Mouse (Mus musculus): ENCODE data around the gene Ctxn2.
"Not testable (repeated sequence)": the region's sequence is repeated elsewhere in the genome, so short reads cannot be mapped to it uniquely, and the experiment has no call there.

Gene Ctxn2

GRCm38 (mm10) chr2:125135903-125136811 lies at the start of gene Ctxn2:
Gene Ctxn2 (plus strand): TSS chr2:125136692.
- DNase-seq (ENCODE audit: low spot score in 2 of 2) = peak; percentile 52 to 65

GRCm38 (mm10) chr2:125088757-125089156 lies 47.7 kb upstream of the Ctxn2 start:
- no peak for DNase-seq (ENCODE audit: low spot score in 2 of 2)

DNA sequence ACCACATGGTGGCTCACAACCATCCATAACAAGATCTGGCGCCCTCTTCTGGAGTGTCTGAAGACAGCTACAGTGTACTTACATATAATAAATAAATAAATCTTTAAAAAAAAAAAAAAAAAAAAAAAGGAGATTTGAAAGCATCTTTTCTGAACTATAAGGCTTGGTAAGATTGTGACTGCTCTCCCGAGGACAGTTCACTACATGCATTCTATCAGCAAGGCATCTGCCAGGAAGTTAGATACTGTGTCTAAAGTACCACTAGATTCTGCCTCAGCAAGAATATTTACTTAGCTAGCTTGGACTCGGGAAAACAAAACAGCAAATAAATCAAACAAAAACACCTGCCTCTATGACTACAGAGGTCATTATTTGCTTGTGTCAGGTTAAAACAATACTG lies 44.4 kb upstream of the Ctxn2 start:
- not testable (repeated sequence) for DNase-seq (ENCODE audit: low spot score in 2 of 2)

DNA sequence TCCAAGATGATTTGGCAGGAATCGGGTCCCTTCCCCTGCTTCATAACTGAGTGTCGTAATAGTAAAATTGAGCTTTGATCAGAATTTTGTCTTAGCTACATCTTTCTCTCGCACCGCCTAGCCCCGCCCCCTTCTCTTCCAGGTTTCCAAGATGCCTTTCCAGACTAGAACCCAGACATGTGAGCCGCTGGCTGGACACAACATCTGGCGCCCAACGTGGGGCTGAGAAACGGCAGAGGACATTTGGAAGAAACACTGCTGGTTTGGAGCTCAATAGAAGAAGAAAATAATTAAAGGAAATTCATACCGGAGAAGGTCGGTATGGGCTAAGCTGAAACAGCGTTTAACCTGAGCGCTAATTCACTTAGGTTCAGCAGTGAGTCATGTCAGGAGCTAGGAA lies 32.0 kb upstream of the Ctxn2 start:
- DNase-seq (ENCODE audit: low spot score in 2 of 2) = not testable (repeated sequence)

GRCm38 (mm10) chr2:125106536-125106935 lies 30.0 kb upstream of the Ctxn2 start:
- not testable (repeated sequence) for DNase-seq (ENCODE audit: low spot score in 2 of 2)

DNA sequence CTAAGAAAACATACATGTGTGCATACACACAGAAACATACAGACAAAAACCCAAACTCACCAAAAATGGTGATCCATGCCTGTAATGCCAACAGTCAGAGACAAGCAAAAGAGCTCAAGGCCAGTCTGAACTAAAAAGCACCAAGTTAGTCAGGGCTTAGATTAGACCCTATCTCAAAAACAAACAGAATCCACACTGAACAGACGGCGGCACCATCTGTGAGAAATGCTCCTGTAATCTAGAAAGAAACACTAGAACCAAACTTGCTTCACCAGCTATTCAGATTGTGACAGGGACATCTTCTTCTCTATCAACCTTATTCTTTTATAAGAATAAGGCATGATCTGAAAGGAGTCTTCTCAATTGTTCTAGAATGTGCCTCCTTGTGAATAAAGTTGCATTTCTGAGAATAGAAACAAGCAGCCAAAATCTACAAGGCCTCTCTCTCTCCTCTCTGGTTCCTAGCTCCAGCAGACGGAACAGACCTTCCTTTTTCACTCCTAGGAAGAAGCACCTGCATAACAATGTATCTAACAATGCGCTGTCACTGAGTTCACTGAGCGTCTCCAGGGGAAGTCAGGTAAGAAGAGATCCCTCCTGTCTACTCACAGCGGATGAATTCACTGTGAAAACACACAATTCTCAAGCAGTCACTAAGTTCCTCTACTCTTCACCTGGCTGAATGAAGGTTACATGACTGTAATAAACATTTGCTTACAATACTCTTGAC lies 16.9 kb upstream of the Ctxn2 start:
- DNase-seq (ENCODE audit: low spot score in 2 of 2) = no peak

GRCm38 (mm10) chr2:125122288-125122623 lies 14.2 kb upstream of the Ctxn2 start:
- DNase-seq (ENCODE audit: low spot score in 2 of 2) = no peak

GRCm38 (mm10) chr2:125122624-125123476 lies 13.6 kb upstream of the Ctxn2 start:
- DNase-seq (ENCODE audit: low spot score in 2 of 2) = peak; percentile 20 to 44

- peak; percentile 55 to 74 for DNase-seq (ENCODE audit: low spot score in 2 of 2)
Measured at GRCm38 (mm10) chr2:125123477-125123852, 13.0 kb upstream of the Ctxn2 start, which contains the start of gene Myef2. Gene Myef2 (minus strand): TSS chr2:125123661.

DNA sequence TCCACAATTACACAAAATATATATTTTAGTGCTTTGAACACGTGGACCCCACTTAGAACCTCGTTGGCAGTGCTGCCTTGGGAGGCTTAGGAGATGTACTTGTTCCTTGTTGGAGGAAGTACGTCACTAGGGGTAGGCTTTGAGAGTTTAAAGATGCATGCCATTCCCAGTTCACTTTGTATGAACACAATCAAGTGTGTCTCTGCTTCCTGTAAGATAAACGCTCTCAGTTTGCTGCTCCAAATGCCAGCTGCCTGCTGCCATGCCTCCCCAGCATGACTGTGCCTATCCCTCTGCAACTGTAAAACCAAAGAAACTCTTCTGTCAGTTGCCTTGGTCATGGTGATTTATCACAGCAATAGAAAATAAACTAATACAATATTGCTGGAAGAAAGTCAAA lies 10.7 kb upstream of the Ctxn2 start:
- DNase-seq (ENCODE audit: low spot score in 2 of 2) = no peak

GRCm38 (mm10) chr2:125126792-125127191 lies 9.7 kb upstream of the Ctxn2 start:
- no peak for DNase-seq (ENCODE audit: low spot score in 2 of 2)

DNA sequence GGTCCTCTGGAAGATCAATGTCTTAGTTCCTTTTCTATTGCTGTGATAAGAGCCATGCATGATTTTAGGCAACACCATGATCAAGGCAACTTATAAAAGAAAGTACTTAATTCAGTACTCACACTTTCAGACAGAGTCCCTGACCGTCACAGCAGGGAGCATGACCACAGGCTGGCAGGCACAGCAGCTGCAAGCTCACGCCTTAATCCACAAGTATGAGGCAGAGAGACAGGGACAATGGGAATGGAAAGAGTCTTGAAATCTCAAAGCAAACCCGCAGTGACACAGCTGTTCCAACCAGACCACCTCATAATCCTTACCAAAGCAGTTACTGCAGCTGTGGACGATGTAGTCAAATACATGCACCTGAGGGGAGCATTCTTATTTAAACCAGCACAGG lies 2.4 kb upstream of the Ctxn2 start:
- DNase-seq (ENCODE audit: low spot score in 2 of 2) = no peak

DNA sequence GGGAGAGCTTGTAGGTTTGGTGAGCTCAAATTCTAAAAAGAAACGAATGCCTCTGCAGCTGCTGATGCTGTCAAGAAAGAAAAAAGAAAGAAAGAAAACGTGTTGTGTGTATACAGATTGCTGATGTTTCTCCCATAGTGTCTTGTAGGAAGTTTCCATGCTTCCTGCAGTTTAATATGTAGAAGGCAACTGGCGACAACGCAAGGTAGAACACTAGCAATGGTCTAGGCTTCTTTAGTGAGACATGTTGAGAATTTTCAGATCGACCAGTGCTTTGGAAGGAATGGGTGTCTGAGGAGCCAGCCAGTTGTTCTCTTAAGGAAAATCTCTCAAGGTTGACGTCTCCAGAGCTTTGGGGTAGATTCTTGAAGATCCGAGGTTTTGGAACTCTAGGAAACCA lies 354 bp downstream of the Ctxn2 start:
- no peak for DNase-seq (ENCODE audit: low spot score in 2 of 2)

DNA sequence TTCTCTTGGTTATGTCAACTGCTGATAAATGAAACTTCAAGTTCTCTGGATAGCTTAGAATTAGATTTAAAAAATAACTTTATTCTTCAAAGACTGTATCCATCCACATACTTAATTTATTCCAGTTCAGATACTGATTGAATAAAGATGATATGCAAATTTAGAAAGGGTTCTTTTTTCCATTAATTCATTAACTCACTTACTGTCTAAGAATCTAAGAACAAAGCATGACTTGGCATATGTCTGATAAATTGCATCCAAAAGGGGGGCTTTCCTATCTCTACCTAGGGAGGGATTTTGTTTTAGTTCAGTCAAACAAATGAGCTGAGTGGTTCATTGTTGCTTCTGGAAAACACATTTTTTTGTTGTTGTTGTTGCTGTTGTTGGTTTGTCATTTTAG lies 5.8 kb downstream of the Ctxn2 start:
- no peak for DNase-seq (ENCODE audit: low spot score in 2 of 2)

GRCm38 (mm10) chr2:125152388-125152787 lies 15.9 kb downstream of the Ctxn2 start, which contains the start of gene Slc12a1:
Gene Slc12a1 (plus strand): TSS chr2:125152505.
- DNase-seq (ENCODE audit: low spot score in 2 of 2) = no peak

GRCm38 (mm10) chr2:125154294-125154693 lies 17.8 kb downstream of the Ctxn2 start:
- DNase-seq (ENCODE audit: low spot score in 2 of 2) = no peak

DNA sequence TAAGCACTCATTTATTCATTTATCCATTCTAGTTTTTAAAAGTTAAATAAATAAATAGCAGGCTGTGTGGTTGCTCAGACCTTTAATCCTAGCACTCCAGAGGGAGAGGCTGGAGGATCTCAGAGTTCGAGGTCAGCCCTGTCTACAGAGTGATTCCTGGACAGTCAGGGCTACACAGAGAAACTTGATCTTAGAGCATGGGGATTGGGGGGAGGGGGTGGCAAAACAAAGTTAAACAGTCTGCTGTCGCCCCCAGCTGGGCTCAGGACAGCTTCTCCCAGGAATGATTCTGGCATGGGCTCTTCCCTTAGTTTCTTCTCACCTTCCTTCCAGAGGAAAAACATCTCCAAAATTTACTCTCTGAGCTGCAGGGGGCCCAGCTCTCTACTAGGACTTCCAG lies 19.0 kb downstream of the Ctxn2 start:
- DNase-seq (ENCODE audit: low spot score in 2 of 2) = no peak

DNA sequence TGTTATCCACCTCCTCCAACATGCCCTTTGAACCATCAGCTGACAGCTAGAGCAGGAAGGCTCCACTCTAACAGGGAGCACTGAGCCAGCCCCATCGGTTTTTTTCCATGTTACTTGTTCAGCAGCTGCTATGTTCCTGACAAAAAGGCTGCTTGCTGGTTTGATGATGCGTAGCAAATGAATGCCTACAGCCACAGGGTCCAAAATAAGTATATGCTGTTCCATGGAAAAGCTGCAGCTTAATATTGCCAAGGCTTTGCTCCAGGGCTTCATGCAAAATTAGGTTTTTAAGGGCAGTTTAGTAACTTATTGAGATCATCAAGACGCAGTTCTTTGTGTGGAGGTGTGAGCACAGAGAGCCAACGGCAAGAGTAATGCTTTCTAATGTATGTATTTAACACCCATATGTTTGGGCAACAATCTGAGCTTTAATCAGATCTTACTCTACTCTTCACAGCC lies 25.5 kb downstream of the Ctxn2 start:
- no peak for DNase-seq (ENCODE audit: low spot score in 2 of 2)

DNA sequence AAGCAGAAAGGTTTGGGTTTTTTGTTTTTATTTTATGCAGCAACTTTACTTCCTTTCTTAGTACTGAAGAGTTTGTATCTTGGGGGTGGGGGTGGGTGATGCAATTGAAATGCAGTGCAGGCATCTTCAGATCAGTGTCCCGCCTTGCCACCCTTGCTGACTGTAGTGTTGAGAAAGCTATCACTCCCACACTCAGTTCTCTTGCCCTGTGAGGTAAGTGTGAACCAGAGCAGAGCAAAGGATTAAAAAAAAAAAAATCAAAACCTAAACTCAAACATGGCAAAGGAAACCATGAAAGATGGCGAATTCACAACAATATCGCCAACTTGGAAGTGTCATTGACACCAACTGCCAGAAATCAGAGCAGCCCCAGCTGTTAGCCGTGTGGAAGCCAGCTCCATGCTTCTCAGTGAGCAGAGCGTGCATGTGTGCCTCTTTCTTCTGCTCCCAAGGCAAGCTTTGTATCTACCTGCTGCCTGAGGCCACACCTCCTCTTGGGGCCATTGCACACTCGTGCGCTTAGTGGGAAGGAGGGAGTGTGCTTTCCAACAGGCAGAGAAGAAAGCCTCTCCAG lies 41.8 kb downstream of the Ctxn2 start:
- DNase-seq (ENCODE audit: low spot score in 2 of 2) = no peak

DNA sequence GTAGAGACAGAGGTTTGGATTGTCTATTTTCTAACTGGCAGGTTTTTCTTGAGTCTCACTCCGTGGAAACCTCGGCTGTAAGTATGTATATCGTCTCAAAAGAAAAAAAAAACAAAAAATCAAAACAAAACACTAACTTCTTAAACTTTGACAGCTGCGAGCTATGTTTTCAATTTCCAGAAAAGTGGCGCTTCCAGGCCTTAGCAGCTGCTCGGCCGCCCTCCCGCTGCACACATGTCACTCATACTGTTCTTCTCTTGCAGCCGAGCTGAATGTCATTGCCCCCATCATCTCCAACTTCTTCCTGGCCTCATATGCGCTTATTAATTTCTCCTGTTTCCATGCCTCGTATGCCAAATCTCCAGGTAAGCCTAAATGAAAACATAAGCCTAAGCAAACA lies 51.4 kb downstream of the Ctxn2 start:
- DNase-seq (ENCODE audit: low spot score in 2 of 2) = no peak

DNA sequence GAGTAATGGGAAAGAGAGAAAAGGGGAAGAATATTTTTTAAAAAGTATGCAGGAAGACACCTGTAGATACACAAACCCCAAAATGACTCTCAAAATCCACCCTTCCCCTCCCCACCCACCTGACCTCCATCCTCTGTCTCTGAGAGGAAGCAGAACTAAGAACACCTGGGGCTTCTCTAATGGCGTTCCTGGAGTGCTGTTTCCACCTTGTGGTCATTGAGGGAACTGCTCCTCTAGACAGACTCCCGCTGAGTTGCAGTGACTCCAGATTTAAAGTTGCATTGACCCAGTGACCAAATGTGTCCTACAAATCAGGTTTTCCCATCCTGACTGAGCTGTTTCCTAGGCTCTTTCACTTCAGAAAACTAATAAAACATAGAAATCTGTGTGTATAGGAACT lies 52.7 kb downstream of the Ctxn2 start:
- DNase-seq (ENCODE audit: low spot score in 2 of 2) = peak; percentile 39 to 43

GRCm38 (mm10) chr2:125192905-125193304 lies 56.4 kb downstream of the Ctxn2 start:
- no peak for DNase-seq (ENCODE audit: low spot score in 2 of 2)

All from urinary bladder, postnatal 36 days (tissue).